Mouse (Mus musculus) ES-E14 (cell line): Measurements from ENCODE around the gene Il13. TPM values are rescaled to one million over a fixed set of nuclear protein-coding genes. Genes with fewer than 3 reads are reported as not detected.
A peak's percentile ranks its signal among the peaks of the same experiment; 100 is the strongest.

Experiments used
- DNase-seq: peaks from one replicate; pipeline ENCODE4 v3.0.0-alpha.2; 2013; ENCODE audit warnings: low read depth, low spot score
- H3K27ac ChIP-seq: 2 replicates; pipeline ENCODE4 v1.5.1; 2012; ENCODE audit warnings: low read depth, mild to moderate bottlenecking, low read length, moderate library complexity, mixed read lengths; ENCODE audit not compliant: poor library complexity, insufficient read depth, severe bottlenecking
- H3K36me3 ChIP-seq: 2 replicates; pipeline ENCODE4 v1.6.1; 2012; ENCODE audit warnings: mild to moderate bottlenecking, low read length, moderate library complexity, mixed read lengths; ENCODE audit not compliant: control insufficient read depth, poor library complexity, insufficient read depth, severe bottlenecking
- H3K4me1 ChIP-seq, 2 experiments: fragments of 150-350 bp in 1 of 2; sonication (generic) in 1 of 2; 2 replicates each; pipeline ENCODE4 v1.6.1; 2012; ENCODE audit warnings: low read length in 2 of 2, mild to moderate bottlenecking in 1 of 2, mixed read lengths in 1 of 2; ENCODE audit not compliant: control insufficient read depth in 2 of 2, insufficient read depth in 2 of 2, poor library complexity in 1 of 2
- H3K4me3 ChIP-seq, 2 experiments: fragments of 150-350 bp in 1 of 2; sonication (generic) in 1 of 2; 2 replicates each; pipeline ENCODE4 v1.5.1; 2012; ENCODE audit warnings: low read length in 2 of 2, low read depth in 1 of 2, mild to moderate bottlenecking in 1 of 2, mixed read lengths in 1 of 2; ENCODE audit not compliant: insufficient read depth in 1 of 2, poor library complexity in 1 of 2, severe bottlenecking in 1 of 2
- H3K9ac ChIP-seq: 2 replicates; pipeline ENCODE4 v1.6.1; 2012; ENCODE audit warnings: low read depth, mild to moderate bottlenecking, low read length, mixed read lengths; ENCODE audit not compliant: poor library complexity, insufficient read depth, severe bottlenecking
- H3K9me3 ChIP-seq: fragments of 150-350 bp; sonication (generic); 2 replicates; pipeline ENCODE4 v1.6.1; 2012; ENCODE audit warnings: low read depth, mild to moderate bottlenecking, low read length; ENCODE audit not compliant: control insufficient read depth, insufficient read depth
- CHD2 ChIP-seq: IDR thresholded peaks from 2 replicates; pipeline ENCODE4 v1.6.1; 2014; ENCODE audit warnings: mild to moderate bottlenecking, low read depth, low read length, inconsistent platforms
- HCFC1 ChIP-seq: IDR thresholded peaks from 2 replicates; pipeline ENCODE4 v1.6.1; 2012; ENCODE audit warnings: low read length, inconsistent platforms, borderline replicate concordance; ENCODE audit not compliant: insufficient read depth
- MAFK ChIP-seq: IDR thresholded peaks from 2 replicates; pipeline ENCODE4 v1.6.1; 2014; ENCODE audit warnings: mild to moderate bottlenecking, low read depth, low read length, inconsistent platforms; ENCODE audit not compliant: insufficient read depth
- ZC3H11A ChIP-seq: IDR thresholded peaks from 2 replicates; pipeline ENCODE4 v1.6.1; 2012; ENCODE audit warnings: low read depth, mild to moderate bottlenecking, inconsistent platforms, low read length, borderline replicate concordance
- ZNF384 ChIP-seq: IDR thresholded peaks from 2 replicates; pipeline ENCODE4 v1.6.1; 2012; ENCODE audit warnings: low read depth, low read length, inconsistent platforms
- in situ Hi-C, 2 experiments: fragments of 600-800 bp; cut with MboI; formaldehyde crosslinking; loops; one replicate each; pipeline ENCODE4 v1.15.1; 2025; ENCODE audit warnings: low sequenced_read_pairs in 2 of 2, inconsistent platforms in 1 of 2; ENCODE audit not compliant: unreplicated experiment in 2 of 2
- total RNA-seq: library from RNA; depleted of rRNA; stranded (reverse); fragments of 300-350 nt; gene quantifications from 2 replicates; pipeline ENCODE4 v1.2.3, GENCODE M21; 2012

The Il13 gene
- total RNA-seq, 1 experiment = not detected

- no peak for DNase-seq
- H3K9me3 ChIP-seq = no peaks in the 10 kb centered on the region
- peak overlapping the region; percentile 30 to 41; a peak in 2 of 4 replicates for H3K4me3 ChIP-seq
- H3K4me1 ChIP-seq = peaks cover 0 to 12% of the 10 kb centered on the region in 2 experiments; a peak in 1 of 4 replicates
- in situ Hi-C loops = no loop called here
- TF ChIP-seq HCFC1 (no peak), ZNF384 (no peak)
- H3K27ac ChIP-seq = no peak overlapping the region
- H3K9ac ChIP-seq = peak overlapping the region; percentile 45; the same call in 1 of the 2 replicates
- H3K36me3 ChIP-seq = no peaks in the 10 kb centered on the region
Observed at GRCm38 (mm10) chr11:53635590-53636182, 1.2 kb upstream of the Il13 start.

- peaks cover 0 to 12% of the 10 kb centered on the region in 2 experiments; a peak in 1 of 4 replicates for H3K4me1 ChIP-seq
- no peak for DNase-seq
- in situ Hi-C loops = no loop called here
- H3K27ac ChIP-seq = no peak overlapping the region
- H3K36me3 ChIP-seq = no peaks in the 10 kb centered on the region
- no peak overlapping the region for H3K9ac ChIP-seq
- no peaks in the 10 kb centered on the region for H3K9me3 ChIP-seq
- H3K4me3 ChIP-seq = no peak overlapping the region
- TF ChIP-seq CHD2 (no peak), MAFK (no peak), ZC3H11A (no peak), ZNF384 (no peak), HCFC1 (no peak)
Observed at GRCm38 (mm10) chr11:53633644-53634043, 858 bp downstream of the Il13 start.

- Histone ChIP-seq H3K36me3 (no peaks in the 10 kb centered on the region), H3K9ac (no peak overlapping the region), H3K4me1 (peaks cover 0 to 12% of the 10 kb centered on the region in 2 experiments; a peak in 1 of 4 replicates), H3K9me3 (no peaks in the 10 kb centered on the region), H3K27ac (no peak overlapping the region), H3K4me3 (no peak overlapping the region)
- TF ChIP-seq HCFC1 (no peak), CHD2 (no peak), ZC3H11A (no peak), ZNF384 (no peak), MAFK (no peak)
- DNase-seq = peak; percentile 35
- in situ Hi-C loops = no loop called here
Observed at GRCm38 (mm10) chr11:53632122-53632733, 2.3 kb downstream of the Il13 start.

GRCm38 (mm10) chr11:53627859-53628258 is 6.6 kb downstream of the Il13 start:
- Histone ChIP-seq H3K4me3 (no peak overlapping the region), H3K9me3 (no peaks in the 10 kb centered on the region), H3K4me1 (peaks cover 0 to 3% of the 10 kb centered on the region in 2 experiments; a peak in 1 of 4 replicates), H3K27ac (no peak overlapping the region), H3K36me3 (no peaks in the 10 kb centered on the region), H3K9ac (no peak overlapping the region)
- in situ Hi-C loops = no loop called here
- DNase-seq = peak; percentile 81
- TF ChIP-seq ZC3H11A (peak; percentile 3; the same call in 1 of the 2 replicates), MAFK (no peak), CHD2 (no peak), HCFC1 (no peak), ZNF384 (no peak)
